Mouse (Mus musculus): ENCODE measurements at regions not wholly inside any gene's neighbourhood (a gene's known extent, or its start where the extent isn't known, plus 50 kb on each side); places are given as distances from the start of the nearest gene placed in this dataset.
A peak's percentile ranks its signal among the peaks of the same experiment; 100 is the strongest.

GRCm38 (mm10) chr17:27364899-27365298 lies 156.3 kb downstream of the Grm4 start:
- DNase-seq: no peak

- no peak for DNase-seq
These were observed 156.9 kb downstream of the Grm4 start for GRCm38 (mm10) chr17:27364338-27364737.

- no peak for DNase-seq
These were observed 157.3 kb downstream of the Grm4 start for GRCm38 (mm10) chr17:27363911-27364310.

GRCm38 (mm10) chr17:27362221-27362620 lies 158.0 kb upstream of the Lemd2 start:
- no peak for DNase-seq

- DNase-seq: peak in 1 of 2 experiments; percentile 41
These were observed 157.1 kb upstream of the Lemd2 start for GRCm38 (mm10) chr17:27361362-27361761.

- no peak for DNase-seq
These were observed 152.6 kb upstream of the Lemd2 start for GRCm38 (mm10) chr17:27356862-27357261.

GRCm38 (mm10) chr17:27355717-27356116 lies 151.4 kb upstream of the Lemd2 start:
- DNase-seq: no peak

- DNase-seq: no peak
These were observed 150.8 kb upstream of the Lemd2 start for GRCm38 (mm10) chr17:27355056-27355455.

- no peak for DNase-seq
These were observed 145.6 kb upstream of the Lemd2 start for GRCm38 (mm10) chr17:27349911-27350310.

- no peak for DNase-seq
These were observed 145.2 kb upstream of the Lemd2 start for GRCm38 (mm10) chr17:27349432-27349831.

GRCm38 (mm10) chr17:27341952-27342890 lies 138.0 kb upstream of the Lemd2 start:
- no peak for DNase-seq

- DNase-seq: no peak
These were observed 135.6 kb upstream of the Lemd2 start for GRCm38 (mm10) chr17:27339823-27340222.

- no peak for DNase-seq
These were observed 135.0 kb upstream of the Lemd2 start for GRCm38 (mm10) chr17:27339261-27339660.

- DNase-seq: peak in 1 of 2 experiments; percentile 56
These were observed 131.4 kb upstream of the Lemd2 start for GRCm38 (mm10) chr17:27335621-27336020.

- no peak for DNase-seq
These were observed 129.3 kb upstream of the Lemd2 start for GRCm38 (mm10) chr17:27333593-27333992.

- DNase-seq: no peak
These were observed 128.9 kb upstream of the Lemd2 start for GRCm38 (mm10) chr17:27333141-27333540.

- peak in 1 of 2 experiments; percentile 61 for DNase-seq
These were observed 127.8 kb upstream of the Lemd2 start for GRCm38 (mm10) chr17:27332076-27332475.

GRCm38 (mm10) chr17:27331630-27332029 lies 127.4 kb upstream of the Lemd2 start:
- no peak for DNase-seq

GRCm38 (mm10) chr17:27329791-27330190 lies 125.5 kb upstream of the Lemd2 start:
- peak; percentile 77 to 82 for DNase-seq

GRCm38 (mm10) chr17:27329183-27329582 lies 124.9 kb upstream of the Lemd2 start:
- no peak for DNase-seq

- peak; percentile 94 to 97 for DNase-seq
These were observed 120.8 kb upstream of the Lemd2 start for GRCm38 (mm10) chr17:27325002-27325460.

- peak in 1 of 2 experiments; percentile 2 for DNase-seq
These were observed 119.2 kb upstream of the Lemd2 start for GRCm38 (mm10) chr17:27323513-27323912.

GRCm38 (mm10) chr17:27322891-27323509 lies 118.7 kb upstream of the Lemd2 start:
- peak in 1 of 2 experiments; percentile 2 for DNase-seq
